Comparison of ENCODE assay signal across 19 mouse cellular contexts in genomic region chr2:84624201-84624600, GRCm38 (mm10). TPM values are rescaled to one million over a fixed set of nuclear protein-coding genes. Genes with fewer than 3 reads are reported as not detected.
A peak's percentile ranks its signal among the peaks of the same experiment; 100 is the strongest.
DNase-seq lines count a peak whose midpoint lies in the region; ATAC-seq and TF ChIP-seq lines count a peak whose summit lies in the region.
"Had no signal": no experiment of that assay in that cellular context is flagged by ENCODE, and none has a peak within 500 bp of the region (broad histone marks: within the 10 kb centered on the region; RNA-seq: fewer than 3 reads in every experiment).

No protein-coding gene starts in this region.

- peak overlapping the region; percentile 58 for H3K27ac ChIP-seq in heart, adult 2 months
- H3K27ac ChIP-seq in liver, embryonic 15.5 days (replicated peaks) = 0 out of 2 replicates have a peak overlapping the region, but pooled peaks have one; percentile 3
- no peak overlapping the region for H3K27ac ChIP-seq in liver, embryonic 11.5 days (ENCODE audit: low read depth, low read length)
- H3K27ac ChIP-seq in ES-E14 (ENCODE audit: insufficient read depth, low read depth, low read length, poor library complexity, severe bottlenecking) = peak overlapping the region; percentile 33; the same call in 1 of the 2 replicates
- H3K27ac ChIP-seq in liver, postnatal 0 days (ENCODE audit: low read depth) = peak overlapping the region; percentile 19; the same call in 1 of the 2 replicates
- H3K27ac ChIP-seq: forebrain, embryonic 15.5 days; hindbrain, postnatal 0 days; limb, embryonic 10.5 days; midbrain, embryonic 13.5 days had no signal

- no peaks in the 10 kb centered on the region for H3K9me3 ChIP-seq in liver, embryonic 15.5 days (replicated peaks)
- no peaks in the 10 kb centered on the region for H3K9me3 ChIP-seq in liver, embryonic 11.5 days (ENCODE audit: control insufficient read depth, low read length)
- no peaks in the 10 kb centered on the region for H3K9me3 ChIP-seq in ES-E14 (ENCODE audit: control insufficient read depth, insufficient read depth, low read depth, low read length)
- H3K9me3 ChIP-seq in liver, postnatal 0 days (ENCODE audit: low read length) = no peaks in the 10 kb centered on the region
- H3K9me3 ChIP-seq: forebrain, embryonic 15.5 days; limb, embryonic 10.5 days; midbrain, embryonic 13.5 days had no signal

- no peak for ATAC-seq in liver, embryonic 15.5 days (ENCODE audit: insufficient read depth)
- no peak for ATAC-seq in liver, embryonic 11.5 days (replicated peaks; ENCODE audit: low FRiP score)
- ATAC-seq in liver, postnatal 0 days = no peak
- ATAC-seq: forebrain, embryonic 15.5 days; hindbrain, postnatal 0 days; midbrain, embryonic 13.5 days had no signal

- H3K4me1 ChIP-seq in heart, adult 2 months (ENCODE audit: control insufficient read depth, insufficient read depth, low read length) = peaks cover 30% of the 10 kb centered on the region
- H3K4me1 ChIP-seq in liver, embryonic 15.5 days (replicated peaks) = peaks cover 41% of the 10 kb centered on the region
- H3K4me1 ChIP-seq in liver, embryonic 11.5 days (replicated peaks; ENCODE audit: control insufficient read depth, insufficient read depth, low read length) = peaks cover 13% of the 10 kb centered on the region
- peaks cover 0 to 16% of the 10 kb centered on the region in 2 experiments; a peak in 2 of 4 replicates for H3K4me1 ChIP-seq in ES-E14 (ENCODE audit: control insufficient read depth in 2 of 2, insufficient read depth in 2 of 2, low read length in 2 of 2, poor library complexity in 1 of 2)
- H3K4me1 ChIP-seq in liver, postnatal 0 days (ENCODE audit: insufficient read depth) = peaks cover 40% of the 10 kb centered on the region
- H3K4me1 ChIP-seq: forebrain, embryonic 15.5 days; midbrain, embryonic 13.5 days had no signal

- H3K9ac ChIP-seq in heart, adult 2 months (ENCODE audit: low read depth, low read length) = peak overlapping the region; percentile 54; the same call in 1 of the 2 replicates
- no peak overlapping the region for H3K9ac ChIP-seq in liver, embryonic 15.5 days
- no peak overlapping the region for H3K9ac ChIP-seq in liver, embryonic 11.5 days (ENCODE audit: low read depth, low read length)
- H3K9ac ChIP-seq in ES-E14 (ENCODE audit: insufficient read depth, low read depth, low read length, poor library complexity, severe bottlenecking) = peak overlapping the region; percentile 13; the same call in 1 of the 2 replicates
- H3K9ac ChIP-seq in liver, postnatal 0 days (replicated peaks) = no peak overlapping the region
- H3K9ac ChIP-seq: forebrain, embryonic 15.5 days; midbrain, embryonic 13.5 days had no signal

- H3K36me3 ChIP-seq in heart, adult 2 months (ENCODE audit: control insufficient read depth, insufficient read depth, low read length) = peaks cover 70% of the 10 kb centered on the region
- H3K36me3 ChIP-seq in liver, embryonic 15.5 days (replicated peaks) = peaks cover 23% of the 10 kb centered on the region
- H3K36me3 ChIP-seq in liver, embryonic 11.5 days (ENCODE audit: control insufficient read depth, insufficient read depth, low read length) = peaks cover 14% of the 10 kb centered on the region
- peaks cover 9% of the 10 kb centered on the region for H3K36me3 ChIP-seq in ES-E14 (ENCODE audit: control insufficient read depth, insufficient read depth, low read length, poor library complexity, severe bottlenecking)
- peaks cover 11% of the 10 kb centered on the region for H3K36me3 ChIP-seq in liver, postnatal 0 days (replicated peaks; ENCODE audit: insufficient read depth, low read length)

- TF ChIP-seq POLR2A in heart, adult 2 months (IDR thresholded peaks at IDR 0.05; ENCODE audit: insufficient read depth, low read depth, low read length) = no peak

- in situ Hi-C loops in ES-E14 (cut with MboI; ENCODE audit: low sequenced_read_pairs in 2 of 2, unreplicated experiment in 2 of 2) = no loop called here

- TF ChIP-seq CTCF in heart, adult 2 months (IDR thresholded peaks at IDR 0.05) = no peak
- no peak for TF ChIP-seq CTCF in liver, postnatal 0 days (IDR thresholded peaks at IDR 0.05; ENCODE audit: low read depth)

- 91% methylated on average over 17 of the region's 17 CpGs for WGBS in heart, adult 2 months
- 84% methylated on average over 17 of the region's 17 CpGs for WGBS in liver, embryonic 15.5 days (ENCODE audit: insufficient replicate concordance)
- WGBS in liver, embryonic 11.5 days = 88% methylated on average over 17 of the region's 17 CpGs
- 89% methylated on average over 17 of the region's 17 CpGs for WGBS in liver, postnatal 0 days (ENCODE audit: insufficient replicate concordance)

- TF ChIP-seq EP300 in heart, adult 2 months (IDR thresholded peaks at IDR 0.05; ENCODE audit: insufficient read depth, low read depth, low read length) = no peak
- no peak for TF ChIP-seq EP300 in liver, postnatal 0 days (IDR thresholded peaks at IDR 0.05; ENCODE audit: low read depth)

- H3K79me2 ChIP-seq in heart, adult 2 months (replicated peaks; ENCODE audit: control insufficient read depth, insufficient read depth, low read length) = peaks cover 6% of the 10 kb centered on the region

- H3K4me2 ChIP-seq in liver, embryonic 15.5 days = no peak overlapping the region
- H3K4me2 ChIP-seq in liver, embryonic 11.5 days = no peak overlapping the region
- H3K4me2 ChIP-seq in liver, postnatal 0 days (ENCODE audit: low read depth, low read length) = no peak overlapping the region
- H3K4me2 ChIP-seq: forebrain, embryonic 15.5 days; midbrain, embryonic 13.5 days had no signal

- DNase-seq in heart, adult 2 months = no peak
- no peak for DNase-seq in heart, postnatal 25 days (ENCODE audit: low spot score)
- no peak for DNase-seq in liver, embryonic 11.5 days (ENCODE audit: low spot score)
- DNase-seq in ES-E14 (ENCODE audit: low read depth, low spot score) = no peak
- no peak for DNase-seq in liver, postnatal 0 days
- DNase-seq in cerebellum, adult 8-10 months = no peak
- no peak for DNase-seq in layer of hippocampus, postnatal 25 days (ENCODE audit: extremely low spot score in 1 of 2, low spot score in 1 of 2)
- DNase-seq: adrenal gland, postnatal 25 days; cerebellum, adult 11 months; layer of hippocampus, postnatal 36 days; right cerebral cortex, postnatal 4 days had no signal

- no peaks in the 10 kb centered on the region for H3K27me3 ChIP-seq in heart, adult 2 months (ENCODE audit: control insufficient read depth, insufficient read depth, low read length)
- H3K27me3 ChIP-seq in liver, embryonic 15.5 days = no peaks in the 10 kb centered on the region
- no peaks in the 10 kb centered on the region for H3K27me3 ChIP-seq in liver, embryonic 11.5 days (replicated peaks; ENCODE audit: control insufficient read depth, insufficient read depth, low read length)
- no peaks in the 10 kb centered on the region for H3K27me3 ChIP-seq in liver, postnatal 0 days (ENCODE audit: insufficient read depth, low read length)
- H3K27me3 ChIP-seq: forebrain, embryonic 15.5 days; midbrain, embryonic 13.5 days had no signal

- H3K4me3 ChIP-seq in heart, adult 2 months = no peak overlapping the region
- H3K4me3 ChIP-seq in liver, embryonic 15.5 days (replicated peaks) = no peak overlapping the region
- H3K4me3 ChIP-seq in liver, embryonic 11.5 days (ENCODE audit: low read depth, low read length) = no peak overlapping the region
- H3K4me3 ChIP-seq in ES-E14 (ENCODE audit: insufficient read depth in 1 of 2, low read depth in 1 of 2, low read length in 2 of 2, poor library complexity in 1 of 2, severe bottlenecking in 1 of 2) = peak overlapping the region in 1 of 2 experiments; percentile 29; a peak in 1 of 4 replicates
- H3K4me3 ChIP-seq in liver, postnatal 0 days (ENCODE audit: low read depth, low read length) = no peak overlapping the region
- H3K4me3 ChIP-seq: forebrain, embryonic 15.5 days; limb, embryonic 10.5 days; midbrain, embryonic 13.5 days had no signal

- intact Hi-C loops in heart, adult 2 months (cut with DNase I) = no loop called here
- intact Hi-C loops in heart, postnatal 25 days (cut with DNase I) = no loop called here

RNA-seq across cellular contexts. Expression of gene Ctnnd1, which starts 26.4 kb away (rescaled TPM):
- 10 to 100 TPM; 53.4 to 61.4 TPM for total RNA-seq in heart, adult 2 months (2021)
- polyA plus RNA-seq in heart, adult 2 months (2012; rRNA removed) = 26.5 and 54.5 TPM in 2 replicates
- 10 to 100 TPM; 66.6 to 70.4 TPM for total RNA-seq in heart, postnatal 25 days (2021)
- polyA plus RNA-seq in liver, embryonic 15.5 days (2015; fragmentation: Nextera tagmentation; extraction: Ambion mirVana) = 12.4 and 13.1 TPM in 2 replicates
- polyA plus RNA-seq in liver, embryonic 11.5 days (2014; fragmentation: Nextera tagmentation; extraction: Ambion mirVana) = 21.9 and 27.1 TPM in 2 replicates
- total RNA-seq in ES-E14 (2012; rRNA removed) = 48.2 and 51.5 TPM in 2 replicates
- 9.0 and 9.5 TPM in 2 replicates for polyA plus RNA-seq in liver, postnatal 0 days (2015; fragmentation: Nextera tagmentation; extraction: Ambion mirVana)
- 10 to 100 TPM; 46.1 to 59.1 TPM for total RNA-seq in layer of hippocampus, postnatal 25 days (2021)

RNA-seq across cellular contexts. Expression of gene Btbd18, which starts 34.7 kb away (rescaled TPM):
- not detected for total RNA-seq in heart, adult 2 months (2021)
- not detected in 2 replicates for polyA plus RNA-seq in heart, adult 2 months (2012; rRNA removed)
- not detected for total RNA-seq in heart, postnatal 25 days (2021)
- polyA plus RNA-seq in liver, embryonic 15.5 days (2015; fragmentation: Nextera tagmentation; extraction: Ambion mirVana) = 0.05 TPM in 2 replicates
- 0.18 and 0.22 TPM in 2 replicates for polyA plus RNA-seq in liver, embryonic 11.5 days (2014; fragmentation: Nextera tagmentation; extraction: Ambion mirVana)
- total RNA-seq in ES-E14 (2012; rRNA removed) = 3.2 and 3.6 TPM in 2 replicates
- not detected in 2 replicates for polyA plus RNA-seq in liver, postnatal 0 days (2015; fragmentation: Nextera tagmentation; extraction: Ambion mirVana)
- not detected for total RNA-seq in layer of hippocampus, postnatal 25 days (2021)
- total RNA-seq: gastrocnemius, adult 8-10 months; hindbrain, postnatal 0 days; layer of hippocampus, postnatal 36 days had no signal

RNA-seq across cellular contexts. Expression of gene Selenoh, which starts 46.4 kb away (rescaled TPM):
- total RNA-seq in heart, adult 2 months (2021) = 10 to 100 TPM; 21.8 to 28.0 TPM
- polyA plus RNA-seq in heart, adult 2 months (2012; rRNA removed) = 18.0 and 19.6 TPM in 2 replicates
- total RNA-seq in heart, postnatal 25 days (2021) = 10 to 100 TPM; 22.4 to 25.2 TPM
- polyA plus RNA-seq in liver, embryonic 15.5 days (2015; fragmentation: Nextera tagmentation; extraction: Ambion mirVana) = 71.6 and 86.7 TPM in 2 replicates
- 241 and 264 TPM in 2 replicates for polyA plus RNA-seq in liver, embryonic 11.5 days (2014; fragmentation: Nextera tagmentation; extraction: Ambion mirVana)
- total RNA-seq in ES-E14 (2012; rRNA removed) = 546 and 589 TPM in 2 replicates
- 53.6 and 57.6 TPM in 2 replicates for polyA plus RNA-seq in liver, postnatal 0 days (2015; fragmentation: Nextera tagmentation; extraction: Ambion mirVana)
- 10 to 100 TPM; 30.3 to 31.5 TPM for total RNA-seq in layer of hippocampus, postnatal 25 days (2021)

RNA-seq across cellular contexts. Expression of gene Gm28635, which starts 53.6 kb away (rescaled TPM):
- 1 to 10 TPM; 5.8 to 5.9 TPM for total RNA-seq in heart, adult 2 months (2021)
- polyA plus RNA-seq in heart, adult 2 months (2012; rRNA removed) = not detected in 2 replicates
- 1 to 10 TPM; 5.4 to 5.8 TPM for total RNA-seq in heart, postnatal 25 days (2021)
- polyA plus RNA-seq in liver, embryonic 15.5 days (2015; fragmentation: Nextera tagmentation; extraction: Ambion mirVana) = not detected in 2 replicates
- polyA plus RNA-seq in liver, embryonic 11.5 days (2014; fragmentation: Nextera tagmentation; extraction: Ambion mirVana) = not detected in 2 replicates
- total RNA-seq in ES-E14 (2012; rRNA removed) = 1.1 and 2.7 TPM in 2 replicates
- not detected in 2 replicates for polyA plus RNA-seq in liver, postnatal 0 days (2015; fragmentation: Nextera tagmentation; extraction: Ambion mirVana)
- 1 to 10 TPM in 1 of 2 experiments, not detected in 1; 1.1 TPM for total RNA-seq in layer of hippocampus, postnatal 25 days (2021)
- total RNA-seq: adrenal gland, postnatal 25 days; hindbrain, postnatal 0 days had no signal
- polyA plus RNA-seq: forebrain, embryonic 15.5 days; heart, embryonic 14.5 days; hindbrain, postnatal 0 days; limb, embryonic 10.5 days; lung, embryonic 16.5 days; midbrain, embryonic 13.5 days had no signal

RNA-seq across cellular contexts. Expression of gene Med19, which starts 54.0 kb away (rescaled TPM):
- 10 to 100 TPM; 11.5 to 14.2 TPM for total RNA-seq in heart, adult 2 months (2021)
- polyA plus RNA-seq in heart, adult 2 months (2012; rRNA removed) = 6.8 and 10.4 TPM in 2 replicates
- 10 to 100 TPM; 13.2 to 13.7 TPM for total RNA-seq in heart, postnatal 25 days (2021)
- 18.7 and 21.1 TPM in 2 replicates for polyA plus RNA-seq in liver, embryonic 15.5 days (2015; fragmentation: Nextera tagmentation; extraction: Ambion mirVana)
- 43.4 and 44.9 TPM in 2 replicates for polyA plus RNA-seq in liver, embryonic 11.5 days (2014; fragmentation: Nextera tagmentation; extraction: Ambion mirVana)
- total RNA-seq in ES-E14 (2012; rRNA removed) = 17.1 and 31.4 TPM in 2 replicates
- 12.7 and 13.2 TPM in 2 replicates for polyA plus RNA-seq in liver, postnatal 0 days (2015; fragmentation: Nextera tagmentation; extraction: Ambion mirVana)
- 10 to 100 TPM; 31.3 to 33.3 TPM for total RNA-seq in layer of hippocampus, postnatal 25 days (2021)

Comparison
In these comparisons a context has a peak if more than half of its experiments do, and no peak if none do; other contexts are left out.
1. H3K9ac ChIP-seq: peak in heart, adult 2 months (single experiment) and ES-E14 (single experiment); none in liver, embryonic 15.5 days (single experiment), liver, embryonic 11.5 days (single experiment) and liver, postnatal 0 days (single experiment).
2. RNA of gene Selenoh, which starts 46.4 kb away (total RNA-seq): 546 to 589 TPM in ES-E14; 30.3 to 31.5 TPM in layer of hippocampus, postnatal 25 days, 21.8 to 28.0 TPM in heart, adult 2 months and 22.4 to 25.2 TPM in heart, postnatal 25 days; every median in the first group is over 10 times any median in the second.